In genomic region chr4:131825830-131826229, GRCm38 (mm10) we compare ENCODE assay signal across 8 mouse cellular contexts. TPM values are rescaled to one million over a fixed set of nuclear protein-coding genes. Genes with fewer than 3 reads are reported as not detected.
DNase-seq lines count a peak whose midpoint lies in the region; ATAC-seq lines count a peak whose summit lies in the region.

No protein-coding gene starts in this region.

- H3K27ac ChIP-seq in midbrain, embryonic 16.5 days (ENCODE audit: low read length) = no peak overlapping the region
- no peak overlapping the region for H3K27ac ChIP-seq in forebrain, embryonic 13.5 days

- H3K9ac ChIP-seq in midbrain, embryonic 16.5 days (ENCODE audit: low read depth, low read length) = no peak overlapping the region
- H3K9ac ChIP-seq in forebrain, embryonic 13.5 days = no peak overlapping the region

- H3K4me2 ChIP-seq in midbrain, embryonic 16.5 days (ENCODE audit: low read length) = no peak overlapping the region
- no peak overlapping the region for H3K4me2 ChIP-seq in forebrain, embryonic 13.5 days

- WGBS in midbrain, embryonic 16.5 days = 44% methylated on average over 8 of the region's 8 CpGs
- WGBS in forebrain, embryonic 13.5 days = 38% methylated on average over 8 of the region's 8 CpGs

- H3K36me3 ChIP-seq in midbrain, embryonic 16.5 days (ENCODE audit: control insufficient read depth, insufficient read depth, low read length) = no peaks in the 10 kb centered on the region
- H3K36me3 ChIP-seq in forebrain, embryonic 13.5 days (ENCODE audit: poor library complexity, severe bottlenecking) = no peaks in the 10 kb centered on the region

- peak; percentile 78 for ATAC-seq in granulocyte monocyte progenitor cell, adult 5-6 weeks (replicated peaks; ENCODE audit: poor library complexity, severe bottlenecking)
- ATAC-seq in megakaryocyte, adult 5-6 weeks (ENCODE audit: poor library complexity, severe bottlenecking) = peak; percentile 89
- ATAC-seq in midbrain, embryonic 16.5 days = no peak
- ATAC-seq in forebrain, embryonic 13.5 days = no peak

- peaks cover 14% of the 10 kb centered on the region for H3K4me1 ChIP-seq in midbrain, embryonic 16.5 days (ENCODE audit: control insufficient read depth, insufficient read depth, low read length)
- H3K4me1 ChIP-seq in forebrain, embryonic 13.5 days = peaks cover 53% of the 10 kb centered on the region

- H3K27me3 ChIP-seq in midbrain, embryonic 16.5 days (ENCODE audit: control insufficient read depth, insufficient read depth, low read depth, low read length) = no peaks in the 10 kb centered on the region
- H3K27me3 ChIP-seq in forebrain, embryonic 13.5 days = no peaks in the 10 kb centered on the region

- H3K4me3 ChIP-seq in midbrain, embryonic 16.5 days (ENCODE audit: low read depth, low read length) = no peak overlapping the region
- H3K4me3 ChIP-seq in forebrain, embryonic 13.5 days = no peak overlapping the region

- peak; percentile 45 for DNase-seq in kidney, adult 18-20 months
- no peak for DNase-seq in kidney, adult 8-10 months
- peak; percentile 59 for DNase-seq in T-cell, adult 2 months (ENCODE audit: low spot score)
- DNase-seq in thymus, postnatal 4 days = peak; percentile 86

- no peaks in the 10 kb centered on the region for H3K9me3 ChIP-seq in midbrain, embryonic 16.5 days (replicated peaks; ENCODE audit: control insufficient read depth, low read length, poor library complexity, severe bottlenecking)
- no peaks in the 10 kb centered on the region for H3K9me3 ChIP-seq in forebrain, embryonic 13.5 days (replicated peaks)

RNA-seq across cellular contexts. Expression of gene Ptpru, which starts 12.3 kb away (rescaled TPM):
- total RNA-seq in granulocyte monocyte progenitor cell, adult 5-6 weeks (2014; fragmentation: Nextera tagmentation) = 7.7 and 13.9 TPM in 2 replicates
- total RNA-seq in granulocyte monocyte progenitor cell, adult 5-6 weeks (2017) = 4.1 and 4.2 TPM in 2 replicates
- total RNA-seq in megakaryocyte, adult 5-6 weeks (2015) = 2.1 and 2.5 TPM in 2 replicates
- 0.49 and 0.95 TPM in 2 replicates for total RNA-seq in megakaryocyte, adult 5-6 weeks (2017)
- polyA plus RNA-seq in midbrain, embryonic 16.5 days (2015; fragmentation: Nextera tagmentation; extraction: Ambion mirVana) = 29.3 and 31.5 TPM in 2 replicates
- polyA plus RNA-seq in forebrain, embryonic 13.5 days (2015; fragmentation: Nextera tagmentation; extraction: Ambion mirVana) = 31.1 and 34.7 TPM in 2 replicates

RNA-seq across cellular contexts. Expression of gene Mecr, which starts 17.4 kb away (rescaled TPM):
- total RNA-seq in granulocyte monocyte progenitor cell, adult 5-6 weeks (2014; fragmentation: Nextera tagmentation) = 40.0 and 68.6 TPM in 2 replicates
- 28.4 and 36.2 TPM in 2 replicates for total RNA-seq in granulocyte monocyte progenitor cell, adult 5-6 weeks (2017)
- total RNA-seq in megakaryocyte, adult 5-6 weeks (2015) = 15.3 and 18.4 TPM in 2 replicates
- total RNA-seq in megakaryocyte, adult 5-6 weeks (2017) = 11.0 and 20.6 TPM in 2 replicates
- 37.2 and 43.0 TPM in 2 replicates for polyA plus RNA-seq in midbrain, embryonic 16.5 days (2015; fragmentation: Nextera tagmentation; extraction: Ambion mirVana)
- polyA plus RNA-seq in forebrain, embryonic 13.5 days (2015; fragmentation: Nextera tagmentation; extraction: Ambion mirVana) = 39.0 and 41.3 TPM in 2 replicates

RNA-seq across cellular contexts. Expression of gene Srsf4, which starts 47.6 kb away (rescaled TPM):
- 62.0 and 78.5 TPM in 2 replicates for total RNA-seq in granulocyte monocyte progenitor cell, adult 5-6 weeks (2014; fragmentation: Nextera tagmentation)
- 66.8 and 72.4 TPM in 2 replicates for total RNA-seq in granulocyte monocyte progenitor cell, adult 5-6 weeks (2017)
- total RNA-seq in megakaryocyte, adult 5-6 weeks (2015) = 39.0 and 39.7 TPM in 2 replicates
- 44.5 and 61.2 TPM in 2 replicates for total RNA-seq in megakaryocyte, adult 5-6 weeks (2017)
- polyA plus RNA-seq in midbrain, embryonic 16.5 days (2015; fragmentation: Nextera tagmentation; extraction: Ambion mirVana) = 100 and 112 TPM in 2 replicates
- 166 and 168 TPM in 2 replicates for polyA plus RNA-seq in forebrain, embryonic 13.5 days (2015; fragmentation: Nextera tagmentation; extraction: Ambion mirVana)

Comparison
In these comparisons a context has a peak if more than half of its experiments do, and no peak if none do; other contexts are left out.
1. DNase-seq: peak in kidney, adult 18-20 months (single experiment), T-cell, adult 2 months (single experiment) and thymus, postnatal 4 days (single experiment); none in kidney, adult 8-10 months (0 of 2).
2. ATAC-seq: peak in granulocyte monocyte progenitor cell, adult 5-6 weeks (single experiment) and megakaryocyte, adult 5-6 weeks (single experiment); none in midbrain, embryonic 16.5 days (single experiment) and forebrain, embryonic 13.5 days (single experiment).